Mouse (Mus musculus): ENCODE measurements around the gene Fhl1.

Fhl1 gene

GRCm38 (mm10) chrX:56731306-56732201 is at the start of gene Fhl1:
TSS of gene Fhl1 (plus strand) at chrX:56731787.
- DNase-seq (ENCODE audit: low read depth, low spot score), result peak; percentile 58

- DNase-seq (ENCODE audit: low read depth, low spot score), result no peak
Observed at GRCm38 (mm10) chrX:56682156-56682720, 49.3 kb upstream of the Fhl1 start.

- DNase-seq (ENCODE audit: low read depth, low spot score), result no peak
Observed at GRCm38 (mm10) chrX:56683521-56683920, 48.1 kb upstream of the Fhl1 start.

GRCm38 (mm10) chrX:56692554-56692953 is 39.0 kb upstream of the Fhl1 start:
- DNase-seq (ENCODE audit: low read depth, low spot score), result no peak

GRCm38 (mm10) chrX:56694539-56694938 is 37.0 kb upstream of the Fhl1 start:
- peak; percentile 72 for DNase-seq (ENCODE audit: low read depth, low spot score)

- DNase-seq (ENCODE audit: low read depth, low spot score), result no peak
Observed at GRCm38 (mm10) chrX:56697199-56697780, 34.3 kb upstream of the Fhl1 start.

GRCm38 (mm10) chrX:56697886-56698285 is 33.7 kb upstream of the Fhl1 start:
- DNase-seq (ENCODE audit: low read depth, low spot score), result no peak

- DNase-seq (ENCODE audit: low read depth, low spot score), result no peak
Observed at GRCm38 (mm10) chrX:56701261-56701660, 30.3 kb upstream of the Fhl1 start.

GRCm38 (mm10) chrX:56703965-56704562 is 27.5 kb upstream of the Fhl1 start:
- no peak for DNase-seq (ENCODE audit: low read depth, low spot score)

- DNase-seq (ENCODE audit: low read depth, low spot score), result no peak
Observed at GRCm38 (mm10) chrX:56708592-56709370, 22.8 kb upstream of the Fhl1 start.

GRCm38 (mm10) chrX:56710522-56710921 is 21.1 kb upstream of the Fhl1 start:
- DNase-seq (ENCODE audit: low read depth, low spot score), result no peak

GRCm38 (mm10) chrX:56712666-56713065 is 18.9 kb upstream of the Fhl1 start:
- no peak for DNase-seq (ENCODE audit: low read depth, low spot score)

- no peak for DNase-seq (ENCODE audit: low read depth, low spot score)
Observed at GRCm38 (mm10) chrX:56722559-56722958, 9.0 kb upstream of the Fhl1 start.

GRCm38 (mm10) chrX:56728507-56728906 is 3.1 kb upstream of the Fhl1 start:
- no peak for DNase-seq (ENCODE audit: low read depth, low spot score)

GRCm38 (mm10) chrX:56730828-56731305 is 720 bp upstream of the Fhl1 start:
- DNase-seq (ENCODE audit: low read depth, low spot score), result no peak

- DNase-seq (ENCODE audit: low read depth, low spot score), result peak; percentile 10
Observed at GRCm38 (mm10) chrX:56732401-56732800, 814 bp downstream of the Fhl1 start.

GRCm38 (mm10) chrX:56734436-56734835 is 2.8 kb downstream of the Fhl1 start:
- no peak for DNase-seq (ENCODE audit: low read depth, low spot score)

- DNase-seq (ENCODE audit: low read depth, low spot score), result no peak
Observed at GRCm38 (mm10) chrX:56736226-56736625, 4.6 kb downstream of the Fhl1 start.

- no peak for DNase-seq (ENCODE audit: low read depth, low spot score)
Observed at GRCm38 (mm10) chrX:56737848-56738554, 6.4 kb downstream of the Fhl1 start.

- DNase-seq (ENCODE audit: low read depth, low spot score), result no peak
Observed at GRCm38 (mm10) chrX:56741428-56741827, 9.8 kb downstream of the Fhl1 start.

- no peak for DNase-seq (ENCODE audit: low read depth, low spot score)
Observed at GRCm38 (mm10) chrX:56751536-56751935, 19.9 kb downstream of the Fhl1 start.

Measured in R1 (cell line).